Comparison of ENCODE assay signal across 8 mouse cellular contexts in the genomic region with DNA sequence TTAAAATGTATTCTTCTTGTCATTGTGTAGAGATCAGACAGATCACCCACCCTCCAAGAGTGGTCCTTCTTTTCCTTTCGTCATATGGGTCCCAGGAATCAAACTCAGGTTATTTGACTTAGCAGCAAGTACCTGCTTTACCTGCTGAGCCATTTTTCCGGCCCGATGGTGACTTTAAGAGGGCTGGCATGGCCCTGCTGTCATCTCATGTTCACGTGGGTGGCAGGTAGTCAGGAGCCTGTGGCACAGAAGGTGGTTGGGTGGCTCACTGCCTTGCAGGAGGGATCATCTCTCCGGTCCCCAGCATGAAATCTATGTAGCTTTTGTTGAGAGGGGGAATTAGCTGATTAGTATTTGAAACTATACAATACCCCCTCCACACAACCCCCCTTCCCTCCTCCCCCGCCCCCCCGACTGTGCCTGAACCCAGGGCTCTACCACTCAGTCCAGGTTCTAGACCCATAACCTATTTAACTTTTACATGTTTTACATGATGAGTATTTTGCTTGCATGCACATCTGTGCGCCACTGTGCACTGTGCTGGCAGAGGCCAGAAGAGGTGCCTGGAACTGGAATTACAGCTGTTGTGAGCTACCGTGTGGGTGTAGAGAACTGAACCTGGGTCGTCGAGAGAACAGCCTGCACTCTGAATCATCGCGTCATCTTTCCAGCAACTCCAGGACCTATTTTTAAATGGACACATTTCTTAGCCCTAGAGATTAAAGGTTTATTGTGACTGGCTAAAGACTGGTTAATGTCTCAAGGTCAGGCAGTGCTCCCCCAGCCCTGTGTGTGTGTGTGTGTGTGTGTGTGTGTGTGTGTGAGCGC. TPM values are rescaled to one million over a fixed set of nuclear protein-coding genes. Genes with fewer than 3 reads are reported as not detected.
DNase-seq lines count a peak whose midpoint lies in the region; ATAC-seq and TF ChIP-seq lines count a peak whose summit lies in the region.

No protein-coding gene starts in this region.

- peak; percentile 28 to 41 for DNase-seq in cerebellum, postnatal 10 days
- peak; percentile 40 for DNase-seq in thymus, postnatal 14 days
- DNase-seq in thymus, adult 18-20 months: no peak
- DNase-seq in frontal cortex, postnatal 36 days (ENCODE audit: low spot score in 2 of 2): no peak

- peak overlapping the region; percentile 77 for H3K4me2 ChIP-seq in intestine, postnatal 0 days (replicated peaks; ENCODE audit: low read depth)

- H3K27me3 ChIP-seq in intestine, postnatal 0 days (replicated peaks; ENCODE audit: control insufficient read depth, insufficient read depth, low read length): no peaks in the 10 kb centered on the region
- H3K27me3 ChIP-seq in small intestine, adult 2 months (ENCODE audit: control insufficient read depth, insufficient read depth, low read length): no peaks in the 10 kb centered on the region

- no peak for TF ChIP-seq POLR2A in small intestine, adult 2 months (IDR thresholded peaks at IDR 0.05; ENCODE audit: low read depth, low read length)

- no peak for ATAC-seq in cerebellum, adult (ENCODE audit: insufficient number of reproducible peaks, low FRiP score, low TSS enrichment)
- ATAC-seq in intestine, postnatal 0 days: no peak
- ATAC-seq in frontal cortex, adult (ENCODE audit: low TSS enrichment): no peak

- peak overlapping the region; percentile 89 for H3K4me3 ChIP-seq in intestine, postnatal 0 days (ENCODE audit: low read depth, low read length)
- H3K4me3 ChIP-seq in small intestine, adult 2 months (ENCODE audit: low read depth, low read length): no peak overlapping the region

- WGBS in intestine, postnatal 0 days: 57% methylated on average over 14 of the region's 14 CpGs
- WGBS in small intestine, adult 2 months: 59% methylated on average over 14 of the region's 14 CpGs

- H3K9ac ChIP-seq in intestine, postnatal 0 days (ENCODE audit: low read depth, low read length): peak overlapping the region; percentile 91; the same call in 1 of the 2 replicates

- no peak overlapping the region for H3K27ac ChIP-seq in intestine, postnatal 0 days (ENCODE audit: low read depth, low read length)
- peak overlapping the region; percentile 85 for H3K27ac ChIP-seq in small intestine, adult 2 months (ENCODE audit: insufficient read depth, low read depth, low read length)

- no peaks in the 10 kb centered on the region for H3K4me1 ChIP-seq in intestine, postnatal 0 days (replicated peaks; ENCODE audit: control insufficient read depth, insufficient read depth, low read length)
- H3K4me1 ChIP-seq in small intestine, adult 2 months (ENCODE audit: control insufficient read depth, insufficient read depth, insufficient read length, low read length): peaks cover 9% of the 10 kb centered on the region; the same call in 1 of the 2 replicates

- no peaks in the 10 kb centered on the region for H3K9me3 ChIP-seq in intestine, postnatal 0 days (ENCODE audit: control insufficient read depth)

- TF ChIP-seq CTCF in intestine, postnatal 0 days (IDR thresholded peaks at IDR 0.05; ENCODE audit: low read depth): no peak
- TF ChIP-seq CTCF in small intestine, adult 2 months (IDR thresholded peaks at IDR 0.05; ENCODE audit: extremely low read depth, insufficient read length, insufficient replicate concordance, low read depth, low read length): no peak

- 0 out of 2 replicates have a peak, but pooled peaks cover 9% of the 10 kb centered on the region for H3K36me3 ChIP-seq in intestine, postnatal 0 days (ENCODE audit: control insufficient read depth, insufficient read depth)
- peaks cover 6% of the 10 kb centered on the region; the same call in 1 of the 2 replicates for H3K36me3 ChIP-seq in small intestine, adult 2 months (ENCODE audit: control insufficient read depth, insufficient read depth, low read length)

RNA-seq across cellular contexts. Expression of a gene that starts 0.6 kb away (rescaled TPM):
- 129 and 136 TPM in 2 replicates for polyA plus RNA-seq in intestine, postnatal 0 days (2015; fragmentation: Nextera tagmentation; extraction: Ambion mirVana)
- polyA plus RNA-seq in small intestine, adult 2 months (2012; rRNA removed): 29.8 and 54.4 TPM in 2 replicates

RNA-seq across cellular contexts. Expression of a gene that starts 8.0 kb away (rescaled TPM):
- 252 and 263 TPM in 2 replicates for polyA plus RNA-seq in intestine, postnatal 0 days (2015; fragmentation: Nextera tagmentation; extraction: Ambion mirVana)
- polyA plus RNA-seq in small intestine, adult 2 months (2012; rRNA removed): 758 and 1,409 TPM in 2 replicates

RNA-seq across cellular contexts. Expression of a gene that starts 15.3 kb away (rescaled TPM):
- 76.2 and 88.6 TPM in 2 replicates for polyA plus RNA-seq in intestine, postnatal 0 days (2015; fragmentation: Nextera tagmentation; extraction: Ambion mirVana)
- 2.4 and 9.2 TPM in 2 replicates for polyA plus RNA-seq in small intestine, adult 2 months (2012; rRNA removed)

RNA-seq across cellular contexts. Expression of a gene that starts 51.1 kb away (rescaled TPM):
- polyA plus RNA-seq in intestine, postnatal 0 days (2015; fragmentation: Nextera tagmentation; extraction: Ambion mirVana): 0.10 and 0.16 TPM in 2 replicates
- not detected in 2 replicates for polyA plus RNA-seq in small intestine, adult 2 months (2012; rRNA removed)

Comparison
In these comparisons a context has a peak if more than half of its experiments do, and no peak if none do; other contexts are left out.
1. DNase-seq: peak in cerebellum, postnatal 10 days (2 of 2) and thymus, postnatal 14 days (single experiment); none in thymus, adult 18-20 months (0 of 2) and frontal cortex, postnatal 36 days (0 of 2).